Mouse (Mus musculus) G1E (cell line): ENCODE measurements at regions not wholly inside any gene's neighbourhood (a gene's known extent, or its start where the extent isn't known, plus 50 kb on each side); places are given as distances from the start of the nearest gene placed in this dataset.

Experiments used
- CTCF ChIP-seq: IDR thresholded peaks from 2 replicates; pipeline ENCODE4 v1.5.1; 2012; ENCODE audit warnings: low read depth, low read length, inconsistent platforms, mixed read lengths
- POLR2AphosphoS5 ChIP-seq: IDR thresholded peaks from 2 replicates; pipeline ENCODE4 v1.6.1; 2012; ENCODE audit warnings: low read depth, low read length, inconsistent platforms; ENCODE audit not compliant: insufficient replicate concordance
- TAL1 ChIP-seq: conservative IDR thresholded peaks from 2 replicates; pipeline ENCODE4 v1.6.1; 2012; ENCODE audit warnings: low read depth, low read length, inconsistent platforms, mixed read lengths

- TF ChIP-seq CTCF (no peak), POLR2AphosphoS5 (no peak), TAL1 (no peak)
Observed at GRCm38 (mm10) chr10:97248522-97248921, 230.9 kb upstream of the Dcn start.
